Mouse (Mus musculus) forebrain, embryonic 12.5 days (tissue): Measurements from ENCODE around the gene Zdhhc22. TPM values are rescaled to one million over a fixed set of nuclear protein-coding genes. Genes with fewer than 3 reads are reported as not detected.
A peak's percentile ranks its signal among the peaks of the same experiment; 100 is the strongest.

ENCODE experiments used
- ATAC-seq: fragments of 200-750 bp; cut with Nextera tagmentation; 2 replicates; pipeline ENCODE4 v1.8.0; 2017; ENCODE audit warnings: moderate TSS enrichment; ENCODE audit not compliant: low FRiP score
- H3K27ac ChIP-seq: fragments of 300-500 bp; sonication (generic); 2 replicates; pipeline ENCODE4 v1.5.1; 2016; ENCODE audit warnings: mild to moderate bottlenecking
- H3K27me3 ChIP-seq: fragments of 300-500 bp; sonication (generic); 2 replicates; pipeline ENCODE4 v1.6.1; 2016; ENCODE audit warnings: mild to moderate bottlenecking
- H3K36me3 ChIP-seq: fragments of 300-500 bp; sonication (generic); replicated peaks from 2 replicates; pipeline ENCODE4 v1.6.1; 2016; ENCODE audit warnings: mild to moderate bottlenecking
- H3K4me1 ChIP-seq: fragments of 300-500 bp; sonication (generic); 2 replicates; pipeline ENCODE4 v1.6.1; 2016
- H3K4me2 ChIP-seq: fragments of 300-500 bp; sonication (generic); 2 replicates; pipeline ENCODE4 v1.6.1; 2016; ENCODE audit warnings: mild to moderate bottlenecking, moderate library complexity
- H3K4me3 ChIP-seq: fragments of 300-500 bp; sonication (generic); replicated peaks from 2 replicates; pipeline ENCODE4 v1.5.1; 2016; ENCODE audit warnings: mild to moderate bottlenecking
- H3K9ac ChIP-seq: fragments of 300-500 bp; sonication (generic); 2 replicates; pipeline ENCODE4 v1.6.1; 2016; ENCODE audit warnings: mild to moderate bottlenecking
- H3K9me3 ChIP-seq: fragments of 300-500 bp; sonication (generic); 2 replicates; pipeline ENCODE4 v1.6.1; 2016
- WGBS: fragments of 180-500 bp; shearing (Covaris S2); methylation state at CpG from one replicate; pipeline ENCODE4 v1.1.7; 2016; 5-methylcytosine and 5-hydroxymethylcytosine counted together
- polyA plus RNA-seq: library from polyadenylated mRNA; unstranded; fragments of >200 nt; fragmentation: Nextera tagmentation; extraction: Ambion mirVana; gene quantifications from 2 replicates; pipeline ENCODE4 v1.2.1, GENCODE M21; 2016

Gene Zdhhc22
- polyA plus RNA-seq, 1 experiment from 2014 or later, result 1.1 TPM

DNA sequence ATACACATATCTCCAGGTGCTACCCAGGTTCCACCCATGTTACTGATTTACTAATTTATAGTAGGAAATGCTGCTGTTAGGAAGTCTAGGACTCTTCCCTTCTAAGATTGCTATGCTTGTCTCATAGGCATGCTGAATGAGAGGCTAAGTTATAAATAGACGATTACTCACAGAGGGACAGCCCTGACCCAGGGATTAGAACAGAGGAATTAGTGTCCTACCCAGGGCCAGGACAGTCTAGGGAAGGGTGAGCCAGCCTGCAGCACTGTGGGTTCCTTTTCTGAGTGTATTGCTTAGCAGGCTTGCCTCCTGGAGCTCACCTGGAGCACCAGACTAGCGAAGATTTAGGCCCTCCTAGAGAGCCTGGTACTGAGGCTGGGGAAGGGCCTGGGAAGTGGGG lies 34.3 kb downstream of the Zdhhc22 start:
- H3K4me3 ChIP-seq, result no peak overlapping the region
- WGBS, result 92% methylated on average over 2 of the region's 2 CpGs
- H3K4me2 ChIP-seq, result no peak overlapping the region
- no peaks in the 10 kb centered on the region for H3K27me3 ChIP-seq
- H3K4me1 ChIP-seq, result peaks cover 12% of the 10 kb centered on the region
- ATAC-seq, result no peak
- H3K9ac ChIP-seq, result no peak overlapping the region
- H3K36me3 ChIP-seq, result peaks cover 65% of the 10 kb centered on the region
- H3K9me3 ChIP-seq, result no peaks in the 10 kb centered on the region
- H3K27ac ChIP-seq, result no peak overlapping the region

DNA sequence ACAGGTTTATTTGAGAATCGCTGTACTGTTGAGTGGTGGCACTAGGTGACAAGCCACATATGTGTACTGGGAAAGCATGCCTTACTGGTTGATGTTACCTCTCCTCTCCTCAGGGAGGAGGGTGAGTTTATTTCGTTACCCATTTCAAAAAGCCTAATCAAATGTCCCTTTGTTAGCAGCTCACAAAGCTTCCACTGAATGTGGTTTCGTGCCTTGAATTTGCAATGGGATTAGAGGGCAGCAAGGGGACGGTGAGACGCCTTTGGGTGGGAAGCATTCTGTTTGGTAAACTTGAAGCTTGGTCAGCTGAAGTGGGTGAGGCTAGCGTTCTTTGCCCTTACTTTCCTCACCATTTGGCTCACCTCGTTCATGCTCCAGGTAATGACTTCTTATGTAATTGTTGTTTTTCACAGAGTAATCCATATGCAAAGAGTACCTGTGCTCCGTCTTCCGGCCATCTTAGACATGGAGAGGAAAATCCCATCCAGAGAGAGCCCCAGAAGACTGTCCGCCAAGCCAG lies 37.8 kb downstream of the Zdhhc22 start:
- Histone ChIP-seq H3K9ac (peak overlapping the region; percentile 33; the same call in 1 of the 2 replicates), H3K27ac (peak overlapping the region; percentile 69), H3K4me3 (no peak overlapping the region), H3K27me3 (no peaks in the 10 kb centered on the region), H3K4me1 (peaks cover 42% of the 10 kb centered on the region), H3K4me2 (no peak overlapping the region), H3K36me3 (peaks cover 36% of the 10 kb centered on the region), H3K9me3 (no peaks in the 10 kb centered on the region)
- 56% methylated on average over 10 of the region's 10 CpGs for WGBS
- no peak for ATAC-seq

DNA sequence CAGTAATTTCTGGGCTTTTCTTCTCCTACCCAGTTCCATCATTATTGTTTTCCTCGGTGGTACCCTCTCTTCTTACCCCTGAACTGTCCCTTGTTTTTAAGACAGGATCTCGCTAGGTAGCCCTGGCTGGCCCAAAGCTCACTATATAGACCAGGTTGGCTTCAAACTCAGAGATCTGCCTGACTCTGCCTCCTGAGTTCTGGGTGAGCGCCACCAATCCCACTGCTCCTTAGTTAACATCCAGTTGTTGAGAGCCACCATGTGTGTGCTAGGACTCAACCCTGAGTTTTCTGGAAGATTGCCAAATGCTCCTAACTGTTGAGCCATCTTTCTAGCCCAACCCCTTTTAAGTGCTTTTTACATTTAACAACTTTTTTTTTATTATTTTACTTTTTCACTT lies 39.3 kb downstream of the Zdhhc22 start:
- Histone ChIP-seq H3K4me2 (no peak overlapping the region), H3K4me3 (no peak overlapping the region), H3K4me1 (peaks cover 46% of the 10 kb centered on the region), H3K36me3 (peaks cover 29% of the 10 kb centered on the region), H3K27me3 (no peaks in the 10 kb centered on the region), H3K9ac (no peak overlapping the region), H3K27ac (peak overlapping the region; percentile 56; the same call in 1 of the 2 replicates), H3K9me3 (no peaks in the 10 kb centered on the region)
- ATAC-seq, result no peak
- WGBS, result 96% methylated on average over 3 of the region's 3 CpGs

- H3K4me2 ChIP-seq, result peak overlapping the region; percentile 21
- H3K36me3 ChIP-seq, result peaks cover 23% of the 10 kb centered on the region
- no peaks in the 10 kb centered on the region for H3K9me3 ChIP-seq
- WGBS, result 67% methylated on average over 16 of the region's 16 CpGs
- no peak overlapping the region for H3K4me3 ChIP-seq
- H3K9ac ChIP-seq, result 0 out of 2 replicates have a peak overlapping the region, but pooled peaks have one; percentile 5
- peak overlapping the region; percentile 56 for H3K27ac ChIP-seq
- no peak for ATAC-seq
- H3K4me1 ChIP-seq, result peaks cover 51% of the 10 kb centered on the region
- no peaks in the 10 kb centered on the region for H3K27me3 ChIP-seq
Measured at GRCm38 (mm10) chr12:86950161-86950960, 39.9 kb downstream of the Zdhhc22 start.

DNA sequence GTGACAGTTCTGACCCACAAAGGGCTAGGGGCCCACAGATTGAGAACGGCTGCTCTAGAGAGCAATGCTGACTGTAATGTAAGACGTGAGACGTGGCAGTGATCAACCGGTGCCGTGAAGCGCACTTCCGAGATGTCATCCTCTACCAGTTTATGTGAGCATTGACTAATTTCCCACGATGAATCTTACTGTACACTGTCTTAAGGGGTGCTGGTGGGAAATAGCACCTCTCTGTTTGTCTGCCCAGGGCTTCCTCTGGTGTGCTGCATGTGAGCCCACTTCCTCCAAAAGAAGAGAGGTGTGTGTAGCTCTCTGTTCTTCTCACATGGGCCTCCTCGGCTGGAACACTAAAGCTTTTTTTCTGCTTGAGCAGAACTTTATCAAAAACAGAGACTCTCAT lies 40.7 kb downstream of the Zdhhc22 start:
- no peaks in the 10 kb centered on the region for H3K9me3 ChIP-seq
- peak overlapping the region; percentile 16; the same call in 1 of the 2 replicates for H3K27ac ChIP-seq
- H3K4me3 ChIP-seq, result no peak overlapping the region
- H3K4me1 ChIP-seq, result peaks cover 55% of the 10 kb centered on the region
- no peaks in the 10 kb centered on the region for H3K27me3 ChIP-seq
- ATAC-seq, result no peak
- H3K36me3 ChIP-seq, result peaks cover 16% of the 10 kb centered on the region
- 87% methylated on average over 9 of the region's 9 CpGs for WGBS
- H3K4me2 ChIP-seq, result peak overlapping the region; percentile 13; the same call in 1 of the 2 replicates
- no peak overlapping the region for H3K9ac ChIP-seq

GRCm38 (mm10) chr12:86948627-86949026 lies 41.6 kb downstream of the Zdhhc22 start:
- WGBS, result 65% methylated on average over 6 of the region's 6 CpGs
- ATAC-seq, result no peak
- Histone ChIP-seq H3K4me2 (peak overlapping the region; percentile 94), H3K27ac (no peak overlapping the region), H3K4me3 (no peak overlapping the region; the same call in 1 of the 2 replicates), H3K9me3 (no peaks in the 10 kb centered on the region), H3K36me3 (peaks cover 9% of the 10 kb centered on the region; the same call in 1 of the 2 replicates), H3K9ac (no peak overlapping the region), H3K4me1 (peaks cover 55% of the 10 kb centered on the region), H3K27me3 (no peaks in the 10 kb centered on the region)

DNA sequence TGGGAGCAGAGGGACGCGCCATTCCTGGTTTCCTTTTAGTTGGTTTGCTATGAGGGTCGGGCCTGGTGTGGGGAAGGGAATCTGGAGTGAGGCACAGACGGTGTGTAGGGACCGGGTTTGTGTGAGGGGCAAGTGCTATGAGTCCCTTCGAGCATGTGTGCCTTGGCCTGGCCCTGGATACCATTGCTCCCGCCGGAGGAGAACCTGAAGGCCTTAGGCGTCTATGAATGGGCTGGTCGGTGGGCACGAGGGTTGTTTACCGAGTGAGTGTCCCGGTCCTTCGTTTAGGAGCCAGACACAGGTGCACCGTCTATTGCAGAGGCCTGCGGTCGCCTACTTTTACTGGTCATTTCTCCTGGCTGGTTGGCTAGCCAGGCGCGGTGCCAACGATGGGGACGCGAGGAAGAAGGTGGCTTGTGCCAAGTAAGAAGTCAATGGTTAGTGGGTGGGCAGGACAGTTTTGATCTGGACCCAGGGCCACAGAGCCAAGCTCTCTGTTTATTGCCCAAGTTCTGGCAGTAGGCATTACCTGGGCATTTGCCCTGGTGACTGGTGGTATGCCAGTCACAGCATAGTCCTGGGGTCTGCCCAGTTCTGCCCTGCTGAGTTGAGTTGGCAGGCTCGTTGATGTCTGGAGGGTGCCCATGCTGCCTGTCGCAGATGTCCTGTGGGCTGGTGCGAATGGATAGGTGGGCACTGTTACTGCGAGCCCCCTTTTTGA lies 42.4 kb downstream of the Zdhhc22 start:
- Histone ChIP-seq H3K9me3 (no peaks in the 10 kb centered on the region), H3K4me1 (peaks cover 58% of the 10 kb centered on the region), H3K4me2 (peak overlapping the region; percentile 94), H3K4me3 (peak overlapping the region; percentile 64), H3K36me3 (peaks cover 7% of the 10 kb centered on the region; the same call in 1 of the 2 replicates), H3K27me3 (no peaks in the 10 kb centered on the region), H3K27ac (peak overlapping the region; percentile 99), H3K9ac (peak overlapping the region; percentile 86)
- peak; percentile 47 for ATAC-seq
- WGBS, result 19% methylated on average over 26 of the region's 26 CpGs

GRCm38 (mm10) chr12:86946862-86947574 lies 43.2 kb downstream of the Zdhhc22 start, which contains the start of gene Cipc:
TSS of gene Cipc (plus strand) at chr12:86947043.
- peak within 1 kb of the TSS; percentile 64 for H3K4me3 ChIP-seq
- H3K36me3 ChIP-seq, result peaks cover 4% of the 10 kb centered on the region; the same call in 1 of the 2 replicates
- peak within 1 kb of the TSS; percentile 99 for H3K27ac ChIP-seq
- H3K9ac ChIP-seq, result peak within 1 kb of the TSS; percentile 91
- H3K4me2 ChIP-seq, result peak within 1 kb of the TSS; percentile 94
- H3K27me3 ChIP-seq, result no peaks in the 10 kb centered on the region
- H3K4me1 ChIP-seq, result peaks cover 57% of the 10 kb centered on the region
- WGBS, result under 1% methylated on average over 64 of the region's 64 CpGs
- no peaks in the 10 kb centered on the region for H3K9me3 ChIP-seq
- peak; percentile 97 for ATAC-seq

GRCm38 (mm10) chr12:86946301-86946781 lies 43.9 kb downstream of the Zdhhc22 start:
- WGBS, result 1% methylated on average over 17 of the region's 17 CpGs
- H3K4me1 ChIP-seq, result peaks cover 60% of the 10 kb centered on the region

GRCm38 (mm10) chr12:86945126-86945525 lies 45.1 kb downstream of the Zdhhc22 start:
- no peak for ATAC-seq
- Histone ChIP-seq H3K4me2 (no peak overlapping the region), H3K9me3 (no peaks in the 10 kb centered on the region), H3K27ac (0 out of 2 replicates have a peak overlapping the region, but pooled peaks have one; percentile 54), H3K4me3 (no peak overlapping the region), H3K9ac (no peak overlapping the region), H3K27me3 (no peaks in the 10 kb centered on the region), H3K4me1 (peaks cover 66% of the 10 kb centered on the region), H3K36me3 (no peaks in the 10 kb centered on the region)
- WGBS, result 6% methylated on average over 4 of the region's 4 CpGs

More at GRCm38 (mm10) chr12:86946301-86946781, 43.9 kb downstream of the Zdhhc22 start:
- Histone ChIP-seq H3K4me2 (peak overlapping the region; percentile 94), H3K9me3 (no peaks in the 10 kb centered on the region), H3K9ac (peak overlapping the region; percentile 91), H3K27ac (peak overlapping the region; percentile 99), H3K4me3 (peak overlapping the region; percentile 64), H3K27me3 (no peaks in the 10 kb centered on the region), H3K36me3 (peaks cover 4% of the 10 kb centered on the region; the same call in 1 of the 2 replicates)
- ATAC-seq, result no peak

- 92% methylated on average over 8 of the region's 8 CpGs for WGBS
- Histone ChIP-seq H3K27me3 (no peaks in the 10 kb centered on the region), H3K9ac (no peak overlapping the region), H3K27ac (peak overlapping the region; percentile 95; the same call in 1 of the 2 replicates), H3K9me3 (no peaks in the 10 kb centered on the region), H3K4me2 (no peak overlapping the region), H3K36me3 (no peaks in the 10 kb centered on the region), H3K4me1 (peaks cover 51% of the 10 kb centered on the region), H3K4me3 (no peak overlapping the region)
- ATAC-seq, result no peak
Measured at GRCm38 (mm10) chr12:86943421-86943820, 46.8 kb downstream of the Zdhhc22 start.
